Mouse (Mus musculus) limb, embryonic 11.5 days (tissue): ENCODE data around the gene Fbxl21. TPM values are rescaled to one million over a fixed set of nuclear protein-coding genes. Genes with fewer than 3 reads are reported as not detected.

Experiments
- ATAC-seq: fragments of 200-750 bp; cut with Nextera tagmentation; 2 replicates; pipeline ENCODE4 v1.8.0; 2017; ENCODE audit warnings: low read depth; ENCODE audit not compliant: insufficient number of reproducible peaks, low FRiP score, low TSS enrichment
- DNase-seq: peaks from one replicate; pipeline ENCODE4 v3.0.0-alpha.2; 2015; ENCODE audit warnings: low spot score
- H3K27ac ChIP-seq: fragments of 300-500 bp; sonication (generic); replicated peaks from 2 replicates; pipeline ENCODE4 v1.5.1; 2014; ENCODE audit warnings: low read depth, mild to moderate bottlenecking, low read length
- H3K27me3 ChIP-seq: fragments of 300-500 bp; sonication (generic); 2 replicates; pipeline ENCODE4 v1.6.1; 2014; ENCODE audit warnings: mild to moderate bottlenecking, low read length, mixed read lengths; ENCODE audit not compliant: control insufficient read depth, insufficient read depth
- H3K36me3 ChIP-seq: fragments of 300-500 bp; sonication (generic); 2 replicates; pipeline ENCODE4 v1.6.1; 2014; ENCODE audit warnings: mild to moderate bottlenecking, low read length, moderate library complexity, mixed read lengths; ENCODE audit not compliant: control insufficient read depth, insufficient read depth
- H3K4me1 ChIP-seq: fragments of 300-500 bp; sonication (generic); 2 replicates; pipeline ENCODE4 v1.6.1; 2014; ENCODE audit warnings: low read length, mixed read lengths; ENCODE audit not compliant: control insufficient read depth, insufficient read depth
- H3K4me2 ChIP-seq: fragments of 300-500 bp; sonication (generic); 2 replicates; pipeline ENCODE4 v1.6.1; 2014; ENCODE audit warnings: low read depth, mild to moderate bottlenecking, moderate library complexity; ENCODE audit not compliant: severe bottlenecking
- H3K4me3 ChIP-seq: fragments of 300-500 bp; sonication (generic); 2 replicates; pipeline ENCODE4 v1.5.1; 2014; ENCODE audit warnings: low read depth, low read length
- H3K9ac ChIP-seq: fragments of 300-500 bp; sonication (generic); 2 replicates; pipeline ENCODE4 v1.6.1; 2014; ENCODE audit warnings: mild to moderate bottlenecking, low read length
- H3K9me3 ChIP-seq: fragments of 300-500 bp; sonication (generic); 2 replicates; pipeline ENCODE4 v1.6.1; 2016; ENCODE audit warnings: low read length; ENCODE audit not compliant: control insufficient read depth
- WGBS: fragments of 180-500 bp; shearing (Covaris S2); extraction: QIAGEN DNeasy Blood & Tissue Kit; methylation state at CpG from one replicate; pipeline ENCODE4 v1.1.7; 2014; 5-methylcytosine and 5-hydroxymethylcytosine counted together
- polyA plus RNA-seq: library from polyadenylated mRNA; unstranded; fragments of >200 nt; fragmentation: Nextera tagmentation; extraction: Ambion mirVana; gene quantifications from 2 replicates; pipeline ENCODE4 v1.2.1, GENCODE M21; 2014

The Fbxl21 gene
- polyA plus RNA-seq, 1 experiment from 2014 or later, result 1.5 TPM

DNA sequence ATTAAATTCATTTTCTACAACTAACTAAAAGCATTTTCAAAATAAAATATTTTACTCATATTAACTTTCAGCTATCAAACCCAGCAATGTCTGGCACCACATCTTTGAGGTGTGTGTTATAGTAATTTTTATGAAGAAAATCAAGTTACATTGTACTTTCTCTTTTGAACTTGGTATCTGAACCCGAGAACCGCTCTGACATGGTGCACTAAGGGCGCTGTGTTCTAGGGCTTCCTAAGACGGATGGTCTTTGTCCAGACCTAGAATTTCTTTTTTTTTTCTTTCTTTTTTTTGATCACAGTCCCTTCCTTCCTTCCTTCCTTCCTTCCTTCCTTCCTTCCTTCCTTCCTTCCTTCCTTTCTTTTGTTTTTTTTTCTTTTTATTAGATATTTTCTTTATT lies 17.6 kb downstream of the Fbxl21 start:
- Histone ChIP-seq H3K27me3 (no peaks in the 10 kb centered on the region), H3K4me3 (no peak overlapping the region), H3K27ac (no peak overlapping the region), H3K4me2 (no peak overlapping the region), H3K9ac (no peak overlapping the region), H3K9me3 (no peaks in the 10 kb centered on the region), H3K4me1 (no peaks in the 10 kb centered on the region), H3K36me3 (no peaks in the 10 kb centered on the region)
- ATAC-seq, result no peak
- WGBS, result 90% methylated on average over 4 of the region's 4 CpGs
- DNase-seq, result no peak

DNA sequence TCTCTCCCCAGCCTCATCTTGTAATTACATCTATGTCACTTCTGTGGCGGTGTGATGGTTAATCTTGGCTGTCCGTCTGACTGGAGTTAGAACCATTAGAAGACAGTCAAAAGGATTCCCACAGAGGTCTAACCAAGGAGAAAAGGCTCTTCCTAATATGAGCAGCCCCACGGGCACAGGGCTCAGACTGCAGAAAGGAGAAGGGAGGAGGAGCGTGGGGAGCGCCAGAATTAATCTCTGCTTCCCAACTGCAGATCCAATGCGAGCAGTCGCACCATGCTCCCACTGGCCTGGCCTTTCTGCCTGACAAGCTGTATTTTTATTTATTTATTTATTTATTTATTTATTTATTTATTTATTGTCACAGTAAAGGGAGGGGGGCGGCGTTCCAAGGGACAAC lies 21.5 kb downstream of the Fbxl21 start:
- no peak overlapping the region for H3K9ac ChIP-seq
- no peak for ATAC-seq

DNA sequence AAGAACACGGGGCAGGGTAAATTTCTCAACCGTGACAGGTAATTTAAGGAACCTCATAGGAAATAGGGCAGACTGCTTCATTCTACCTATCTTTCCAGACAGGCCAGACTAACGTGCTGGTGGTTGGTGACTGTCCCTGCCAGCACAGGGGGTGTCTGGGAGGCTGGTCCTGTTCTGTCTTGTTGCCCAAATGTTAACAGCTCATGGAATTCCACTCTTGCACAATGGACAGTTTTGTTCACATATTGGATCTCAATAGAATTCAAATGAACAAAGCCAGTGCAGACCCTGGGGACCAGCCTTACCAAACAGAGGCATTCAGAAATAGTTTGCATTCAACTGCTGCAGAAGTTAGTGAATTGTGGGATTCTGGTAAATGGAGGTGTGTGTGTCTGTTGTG lies 22.7 kb downstream of the Fbxl21 start:
- no peak for DNase-seq
- WGBS, result 69% methylated on average over 3 of the region's 3 CpGs
- Histone ChIP-seq H3K9me3 (no peaks in the 10 kb centered on the region), H3K4me3 (no peak overlapping the region), H3K4me2 (no peak overlapping the region), H3K36me3 (no peaks in the 10 kb centered on the region), H3K4me1 (no peaks in the 10 kb centered on the region), H3K27me3 (no peaks in the 10 kb centered on the region), H3K27ac (no peak overlapping the region), H3K9ac (no peak overlapping the region)
- ATAC-seq, result no peak

More for the DNA sequence above, 21.5 kb downstream of the Fbxl21 start:
- no peaks in the 10 kb centered on the region for H3K27me3 ChIP-seq
- H3K4me1 ChIP-seq, result no peaks in the 10 kb centered on the region
- no peak overlapping the region for H3K4me3 ChIP-seq
- no peak for DNase-seq
- no peak overlapping the region for H3K27ac ChIP-seq
- H3K4me2 ChIP-seq, result no peak overlapping the region
- no peaks in the 10 kb centered on the region for H3K9me3 ChIP-seq
- WGBS, result 69% methylated on average over 9 of the region's 9 CpGs
- no peaks in the 10 kb centered on the region for H3K36me3 ChIP-seq

GRCm38 (mm10) chr13:56548401-56548800 lies 26.1 kb downstream of the Fbxl21 start, which contains the start of gene Lect2:
TSS of gene Lect2 (minus strand) at chr13:56548502.
- WGBS, result 79% methylated on average over 9 of the region's 9 CpGs
- Histone ChIP-seq H3K4me1 (no peaks in the 10 kb centered on the region), H3K9me3 (no peaks in the 10 kb centered on the region), H3K4me3 (no peak within 1 kb of the TSS), H3K9ac (no peak within 1 kb of the TSS), H3K36me3 (no peaks in the 10 kb centered on the region), H3K4me2 (no peak within 1 kb of the TSS), H3K27me3 (no peaks in the 10 kb centered on the region), H3K27ac (no peak within 1 kb of the TSS)
- no peak for ATAC-seq
- no peak for DNase-seq

- no peaks in the 10 kb centered on the region for H3K4me1 ChIP-seq
- H3K27me3 ChIP-seq, result no peaks in the 10 kb centered on the region
- no peaks in the 10 kb centered on the region for H3K9me3 ChIP-seq
- H3K9ac ChIP-seq, result no peak overlapping the region
- no peaks in the 10 kb centered on the region for H3K36me3 ChIP-seq
- H3K4me2 ChIP-seq, result no peak overlapping the region
- 67% methylated on average over 4 of the region's 4 CpGs for WGBS
- no peak for ATAC-seq
- no peak for DNase-seq
- H3K27ac ChIP-seq, result no peak overlapping the region
- H3K4me3 ChIP-seq, result no peak overlapping the region
Observed at GRCm38 (mm10) chr13:56549364-56549763, 27.1 kb downstream of the Fbxl21 start.

DNA sequence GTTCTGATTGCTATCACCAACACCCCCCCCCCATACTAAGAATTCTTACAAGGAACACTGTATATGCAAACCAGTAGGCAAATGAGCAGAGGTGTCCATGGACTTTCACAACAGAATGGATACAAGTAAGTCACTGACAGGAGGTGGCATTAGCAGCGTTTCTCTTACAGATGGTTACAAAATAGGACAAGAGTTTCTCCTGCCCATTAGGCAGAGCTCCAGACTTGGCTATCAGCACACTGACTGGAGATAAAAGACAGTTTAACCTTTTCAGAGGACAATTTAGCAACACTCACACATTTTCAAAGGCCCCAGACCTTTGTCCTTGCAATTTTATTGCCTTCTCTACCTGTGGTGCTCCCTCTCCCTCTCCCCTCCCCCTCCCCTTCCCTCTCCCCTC lies 28.3 kb downstream of the Fbxl21 start:
- Histone ChIP-seq H3K4me2 (no peak overlapping the region), H3K27me3 (no peaks in the 10 kb centered on the region), H3K4me3 (no peak overlapping the region), H3K9ac (no peak overlapping the region), H3K27ac (no peak overlapping the region), H3K9me3 (no peaks in the 10 kb centered on the region), H3K4me1 (no peaks in the 10 kb centered on the region), H3K36me3 (no peaks in the 10 kb centered on the region)
- DNase-seq, result no peak
- ATAC-seq, result no peak
- WGBS, result 20% methylated on average over 1 of the region's 1 CpGs

GRCm38 (mm10) chr13:56551661-56552060 lies 29.4 kb downstream of the Fbxl21 start:
- WGBS, result 82% methylated on average over 6 of the region's 6 CpGs
- H3K9ac ChIP-seq, result no peak overlapping the region
- no peak overlapping the region for H3K27ac ChIP-seq
- H3K9me3 ChIP-seq, result no peaks in the 10 kb centered on the region
- H3K4me3 ChIP-seq, result no peak overlapping the region
- H3K4me1 ChIP-seq, result no peaks in the 10 kb centered on the region
- no peak for DNase-seq
- no peaks in the 10 kb centered on the region for H3K27me3 ChIP-seq
- ATAC-seq, result no peak
- no peak overlapping the region for H3K4me2 ChIP-seq
- H3K36me3 ChIP-seq, result no peaks in the 10 kb centered on the region

DNA sequence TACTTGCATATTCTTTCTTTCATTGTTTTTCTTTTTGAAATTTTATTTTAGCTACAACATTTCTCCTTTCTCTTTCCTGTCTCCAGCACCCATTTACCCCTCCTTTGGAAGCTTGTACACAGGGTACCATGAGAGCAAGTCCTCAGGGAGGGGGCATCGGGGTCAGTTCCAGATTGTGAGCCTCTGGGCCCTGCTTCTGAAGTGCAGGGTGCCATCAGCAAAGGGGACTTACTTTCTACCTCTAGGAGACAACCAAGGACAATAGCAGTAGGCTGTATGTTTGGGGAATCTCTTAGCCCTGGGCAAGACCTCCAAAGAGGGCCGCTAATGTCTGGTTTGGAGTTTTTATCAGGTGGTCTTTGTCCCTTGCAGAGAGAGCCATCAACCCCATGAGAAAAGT lies 31.7 kb downstream of the Fbxl21 start:
- Histone ChIP-seq H3K9ac (no peak overlapping the region), H3K4me3 (no peak overlapping the region), H3K4me2 (no peak overlapping the region), H3K4me1 (no peaks in the 10 kb centered on the region), H3K27me3 (no peaks in the 10 kb centered on the region), H3K9me3 (no peaks in the 10 kb centered on the region), H3K36me3 (no peaks in the 10 kb centered on the region), H3K27ac (no peak overlapping the region)
- ATAC-seq (no peak), DNase-seq (no peak)
- WGBS, result 62% methylated on average over 2 of the region's 2 CpGs

- H3K9ac ChIP-seq, result no peak overlapping the region
- H3K4me2 ChIP-seq, result no peak overlapping the region
- no peak overlapping the region for H3K27ac ChIP-seq
- DNase-seq (peak; percentile 68), ATAC-seq (no peak)
- no peaks in the 10 kb centered on the region for H3K27me3 ChIP-seq
- no peaks in the 10 kb centered on the region for H3K4me1 ChIP-seq
- no peaks in the 10 kb centered on the region for H3K36me3 ChIP-seq
- no peak overlapping the region for H3K4me3 ChIP-seq
- WGBS, result 12% methylated on average over 2 of the region's 2 CpGs
- H3K9me3 ChIP-seq, result no peaks in the 10 kb centered on the region
Observed at GRCm38 (mm10) chr13:56554409-56554808, 32.1 kb downstream of the Fbxl21 start.
